Mouse (Mus musculus) brain, adult 2 months (tissue): ENCODE data around the gene Rxylt1.

Experiments
- DNase-seq: peaks from one replicate; pipeline ENCODE4 v3.0.0; 2011; ENCODE audit warnings: low read depth, low spot score

Rxylt1 gene

DNA sequence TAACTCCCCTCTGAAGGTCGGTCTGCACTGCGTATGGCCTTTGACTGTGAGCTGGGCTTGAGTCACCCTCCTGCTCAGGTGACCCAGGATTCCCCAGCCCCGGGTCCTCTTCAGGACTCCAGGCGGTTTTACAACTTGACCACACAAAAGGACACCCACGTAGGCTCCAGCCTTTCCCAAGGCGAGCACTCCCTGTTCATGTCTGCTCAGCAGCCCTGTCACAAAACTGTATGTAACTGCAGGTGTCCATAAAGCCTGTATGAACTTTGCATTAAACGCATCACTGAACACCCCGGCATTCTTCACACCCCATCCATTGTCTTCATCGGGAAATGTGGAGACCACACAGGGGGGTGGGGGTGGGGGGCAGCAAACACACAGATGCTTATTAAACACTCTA, 51.2 kb downstream of the Rxylt1 start:
- no peak for DNase-seq

GRCm38 (mm10) chr10:122044926-122045325, 52.2 kb downstream of the Rxylt1 start:
- no peak for DNase-seq

GRCm38 (mm10) chr10:122040372-122040771, 56.8 kb downstream of the Rxylt1 start:
- DNase-seq = no peak

DNA sequence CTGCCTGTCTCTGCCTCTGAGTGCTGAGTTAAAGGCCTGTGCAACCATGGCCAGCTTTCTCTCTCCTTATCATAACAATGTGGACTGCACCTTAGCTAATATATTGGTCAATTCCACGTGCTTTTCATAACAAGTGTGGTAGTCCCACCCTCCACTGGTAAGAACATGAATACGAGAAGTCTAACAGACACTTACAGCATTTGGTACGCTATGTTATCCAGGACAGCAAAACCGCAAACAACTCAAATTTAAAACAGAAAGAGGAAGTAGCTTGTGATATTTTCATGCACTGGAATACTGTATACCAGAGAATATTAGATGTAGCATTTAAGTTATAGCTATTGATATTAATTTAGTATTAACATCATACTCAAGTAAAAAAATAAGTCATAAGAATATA, 57.6 kb downstream of the Rxylt1 start:
- no peak for DNase-seq

- peak; percentile 72 for DNase-seq
These were observed 58.6 kb downstream of the Rxylt1 start for GRCm38 (mm10) chr10:122038554-122038953.

- DNase-seq = no peak
These were observed 63.9 kb downstream of the Rxylt1 start for GRCm38 (mm10) chr10:122033271-122033670.

- DNase-seq = no peak
These were observed 66.8 kb downstream of the Rxylt1 start for GRCm38 (mm10) chr10:122030420-122030819.

DNA sequence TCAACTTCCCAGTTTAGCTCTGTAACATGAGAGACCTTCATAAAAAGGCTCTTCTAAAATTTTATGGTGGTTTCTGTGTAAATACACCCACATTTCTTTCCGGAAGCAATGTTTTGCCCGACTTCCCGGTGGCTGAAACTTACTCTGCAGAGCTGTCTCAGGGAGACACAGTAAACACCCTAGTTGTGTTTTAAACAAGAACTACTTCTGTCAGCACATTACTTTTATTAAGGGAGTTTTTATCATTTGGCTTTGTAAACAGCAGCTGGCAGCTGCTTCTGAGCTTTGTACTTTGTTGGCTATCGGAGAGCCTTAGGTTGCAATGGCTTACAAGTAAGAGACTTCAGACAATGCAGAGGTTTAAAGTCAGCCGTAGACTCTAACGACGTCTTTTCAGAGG, 67.4 kb downstream of the Rxylt1 start:
- no peak for DNase-seq
